Mouse (Mus musculus): ENCODE results near the gene Raver1. TPM values are rescaled to one million over a fixed set of nuclear protein-coding genes. Genes with fewer than 3 reads are reported as not detected.

Gene Raver1
- total RNA-seq, 2 experiments from 2014 or later, result 25.8 to 27.9 TPM

DNA sequence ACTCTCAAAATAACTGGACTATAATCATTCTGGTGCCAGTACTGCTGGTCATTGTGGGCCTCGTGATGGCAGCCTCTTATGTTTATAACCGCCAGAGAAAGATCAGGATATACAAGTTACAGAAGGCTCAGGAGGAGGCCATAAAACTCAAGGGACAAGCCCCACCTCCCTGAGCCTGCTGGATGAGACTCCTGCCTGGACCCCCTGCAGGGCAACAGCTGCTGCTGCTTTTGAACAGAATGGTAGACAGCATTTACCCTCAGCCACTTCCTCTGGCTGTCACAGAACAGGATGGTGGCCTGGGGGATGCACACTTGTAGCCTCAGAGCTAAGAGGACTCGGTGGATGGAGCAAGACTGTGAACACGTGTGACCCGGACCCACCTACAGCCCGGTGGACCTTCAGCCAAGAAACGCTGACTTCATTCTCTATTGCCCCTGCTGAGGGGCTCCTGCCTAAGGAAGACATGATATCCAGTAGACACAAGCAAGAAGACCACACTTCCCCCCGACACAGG, 64.0 kb downstream of the Raver1 start:
- DNase-seq (ENCODE audit: low spot score), result no peak
- intact Hi-C loops (cut with DNase I), result loop anchor here (2.0 kb wide), 1 partner anchor 25 kb away; the partner anchor contains the start of gene Mrpl4

DNA sequence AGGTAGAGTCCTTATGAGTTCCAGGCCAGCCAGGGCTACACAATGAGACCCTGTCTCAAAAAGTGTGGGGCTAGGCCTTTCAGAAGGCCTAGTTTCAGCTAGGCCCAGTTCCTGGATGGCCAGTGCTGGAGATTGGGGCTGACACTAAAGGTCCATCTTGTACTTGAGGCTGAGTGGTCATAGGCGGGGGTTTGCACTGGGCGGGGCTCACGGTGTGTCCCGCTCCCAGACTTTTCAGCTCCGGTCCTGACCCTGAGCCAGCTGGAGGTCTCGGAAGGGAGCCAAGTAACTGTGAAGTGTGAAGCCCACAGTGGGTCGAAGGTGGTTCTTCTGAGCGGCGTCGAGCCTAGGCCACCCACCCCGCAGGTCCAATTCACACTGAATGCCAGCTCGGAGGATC, 65.0 kb downstream of the Raver1 start:
- no peak for DNase-seq (ENCODE audit: low spot score)
- intact Hi-C loops (cut with DNase I), result no loop called here

DNA sequence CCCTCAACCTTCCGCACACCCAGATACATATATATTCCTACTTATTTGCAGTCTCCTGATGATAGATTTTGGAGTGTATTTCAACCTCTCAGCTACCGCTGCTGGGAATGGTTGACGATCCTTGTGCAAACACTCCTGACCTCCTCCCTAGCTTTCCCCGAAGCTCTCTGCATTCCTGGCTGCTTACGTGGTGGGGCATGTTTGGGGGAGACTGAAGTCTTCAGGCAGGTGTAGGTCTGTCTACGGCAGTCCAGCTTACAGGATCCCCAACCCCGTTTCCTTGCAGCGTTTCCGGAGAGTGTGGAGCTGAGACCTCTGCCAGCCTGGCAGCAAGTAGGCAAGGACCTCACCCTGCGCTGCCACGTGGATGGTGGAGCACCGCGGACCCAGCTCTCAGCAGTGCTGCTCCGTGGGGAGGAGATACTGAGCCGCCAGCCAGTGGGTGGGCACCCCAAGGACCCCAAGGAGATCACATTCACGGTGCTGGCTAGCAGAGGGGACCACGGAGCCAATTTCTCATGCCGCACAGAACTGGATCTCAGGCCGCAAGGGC, 66.5 kb downstream of the Raver1 start:
- no peak for DNase-seq (ENCODE audit: low spot score)
- intact Hi-C loops (cut with DNase I), result no loop called here

Small RNA genes within 50 kb of the gene (microRNA-seq; reads per million reads assigned to microRNA genes)
- gene Mir1900 (not detected), gene Mir7082 (not detected)

Other genes starting within 250 kb of the Raver1 start
- 1 to 10 TPM; 4.0 to 4.2 TPM for gene A230050P20Rik, start 223.4 kb downstream of the Raver1 start, total RNA-seq (2021)
- gene Angptl6, start 212.3 kb downstream of the Raver1 start, total RNA-seq (2021), result 1 to 10 TPM; 3.2 to 3.3 TPM
- gene Ppan, start 203.8 kb downstream of the Raver1 start, total RNA-seq (2021), result 1 to 10 TPM; 7.0 to 9.5 TPM
- 100 to 1,000 TPM in 1 of 2 experiments, 10 to 100 TPM in 1; 97.8 to 100 TPM for gene Eif3g, start 193.4 kb downstream of the Raver1 start, total RNA-seq (2021)
- 10 to 100 TPM; 12.4 to 12.7 TPM for gene Dnmt1, start 132.1 kb downstream of the Raver1 start, total RNA-seq (2021)
- 1 to 10 TPM; 4.2 to 6.7 TPM for gene S1pr2, start 115.2 kb downstream of the Raver1 start, total RNA-seq (2021)
- gene Mrpl4, start 89.3 kb downstream of the Raver1 start, total RNA-seq (2021), result 100 to 1,000 TPM; 143 to 144 TPM
- 1 to 10 TPM; 7.7 to 9.6 TPM for gene Icam1, start 76.0 kb downstream of the Raver1 start, total RNA-seq (2021)
- under 1 TPM; 0.26 to 0.64 TPM for gene Icam4, start 62.6 kb downstream of the Raver1 start, total RNA-seq (2021)
- not detected for gene Icam5, start 59.9 kb downstream of the Raver1 start, total RNA-seq (2021)
- gene Zglp1, start 24.9 kb downstream of the Raver1 start, total RNA-seq (2021), result not detected
- under 1 TPM in 1 of 2 experiments, not detected in 1; 0.13 TPM for gene Gm49373, start 18.9 kb downstream of the Raver1 start, total RNA-seq (2021)
- gene Fdx1l, start 18.4 kb downstream of the Raver1 start, total RNA-seq (2021), result 10 to 100 TPM; 33.6 to 36.5 TPM
- 1 to 10 TPM in 1 of 2 experiments, under 1 TPM in 1; 0.86 to 1.5 TPM for gene Gm38431, start within 50 bp of the Raver1 start, total RNA-seq (2021)
- 1 to 10 TPM; 8.5 to 8.6 TPM for gene Tyk2, start 39.2 kb upstream of the Raver1 start, total RNA-seq (2021)
- gene Cdc37, start 58.0 kb upstream of the Raver1 start, total RNA-seq (2021), result 100 to 1,000 TPM; 158 to 160 TPM
- 10 to 100 TPM; 47.1 to 51.6 TPM for gene Pde4a, start 73.7 kb upstream of the Raver1 start, total RNA-seq (2021)
- 10 to 100 TPM; 35.9 to 42.2 TPM for gene Keap1, start 147.4 kb upstream of the Raver1 start, total RNA-seq (2021)
- gene S1pr5, start 156.4 kb upstream of the Raver1 start, total RNA-seq (2021), result under 1 TPM; 0.70 to 0.78 TPM
- gene Atg4d, start 173.3 kb upstream of the Raver1 start, total RNA-seq (2021), result 10 to 100 TPM; 94.7 to 96.1 TPM
- 10 to 100 TPM; 15.9 to 17.4 TPM for gene Kri1, start 196.0 kb upstream of the Raver1 start, total RNA-seq (2021)
- 10 to 100 TPM; 15.1 to 16.8 TPM for gene Cdkn2d, start 199.4 kb upstream of the Raver1 start, total RNA-seq (2021)
- not detected for gene Ap1m2, start 220.3 kb upstream of the Raver1 start, total RNA-seq (2021)
- 100 to 1,000 TPM in 1 of 2 experiments, 10 to 100 TPM in 1; 99.2 to 113 TPM for gene Slc44a2, start 228.7 kb upstream of the Raver1 start, total RNA-seq (2021)